Mouse (Mus musculus) thymus, adult 2 months (tissue): ENCODE data around the gene Habp2. TPM values are rescaled to one million over a fixed set of nuclear protein-coding genes. Genes with fewer than 3 reads are reported as not detected.

Experiments
- DNase-seq: peaks from one replicate; pipeline ENCODE4 v3.0.0; 2021
- H3K27ac ChIP-seq: fragments of 200-500 bp; 2 replicates; pipeline ENCODE4 v1.5.1; 2012; ENCODE audit warnings: low read length, control low read depth; ENCODE audit not compliant: control insufficient read depth, insufficient read depth
- H3K27me3 ChIP-seq: fragments of 200-500 bp; 2 replicates; pipeline ENCODE4 v1.6.1; 2012; ENCODE audit warnings: mild to moderate bottlenecking, low read length, moderate library complexity, mixed read lengths; ENCODE audit not compliant: control insufficient read depth, insufficient read depth
- H3K36me3 ChIP-seq: fragments of 200-500 bp; 2 replicates; pipeline ENCODE4 v1.6.1; 2012; ENCODE audit warnings: mild to moderate bottlenecking, low read length, moderate library complexity; ENCODE audit not compliant: control insufficient read depth, insufficient read depth
- H3K4me1 ChIP-seq: fragments of 200-500 bp; replicated peaks from 2 replicates; pipeline ENCODE4 v1.6.1; 2012; ENCODE audit warnings: low read length; ENCODE audit not compliant: control insufficient read depth, insufficient read depth
- H3K4me3 ChIP-seq: fragments of 200-500 bp; 2 replicates; pipeline ENCODE4 v1.5.1; 2012; ENCODE audit warnings: mild to moderate bottlenecking, low read length, control low read depth, moderate library complexity; ENCODE audit not compliant: control insufficient read depth, insufficient read depth
- CTCF ChIP-seq: fragments of 200-500 bp; IDR thresholded peaks from 2 replicates; pipeline ENCODE4 v1.5.1; 2012; ENCODE audit warnings: mild to moderate bottlenecking, control low read depth, low read length, moderate library complexity, borderline replicate concordance; ENCODE audit not compliant: control insufficient read depth, poor library complexity, insufficient read depth; ENCODE audit errors: extremely low read depth
- POLR2A ChIP-seq: fragments of 200-500 bp; IDR thresholded peaks from 2 replicates; pipeline ENCODE4 v1.6.1; 2012; ENCODE audit warnings: mild to moderate bottlenecking, low read length, control low read depth, moderate library complexity; ENCODE audit not compliant: control insufficient read depth, poor library complexity, insufficient read depth; ENCODE audit errors: extremely low read depth
- WGBS: fragments of 180-500 bp; shearing (Covaris S2); methylation state at CpG from one replicate; pipeline ENCODE4 v1.1.7; 2018; 5-methylcytosine and 5-hydroxymethylcytosine counted together
- polyA plus RNA-seq: library from polyadenylated mRNA; depleted of rRNA; stranded (reverse); fragments of >200 nt; gene quantifications from 2 replicates; pipeline ENCODE4 v1.2.3, GENCODE M21; 2012

Habp2 gene
- polyA plus RNA-seq, 1 experiment, result 0.15 TPM

DNA sequence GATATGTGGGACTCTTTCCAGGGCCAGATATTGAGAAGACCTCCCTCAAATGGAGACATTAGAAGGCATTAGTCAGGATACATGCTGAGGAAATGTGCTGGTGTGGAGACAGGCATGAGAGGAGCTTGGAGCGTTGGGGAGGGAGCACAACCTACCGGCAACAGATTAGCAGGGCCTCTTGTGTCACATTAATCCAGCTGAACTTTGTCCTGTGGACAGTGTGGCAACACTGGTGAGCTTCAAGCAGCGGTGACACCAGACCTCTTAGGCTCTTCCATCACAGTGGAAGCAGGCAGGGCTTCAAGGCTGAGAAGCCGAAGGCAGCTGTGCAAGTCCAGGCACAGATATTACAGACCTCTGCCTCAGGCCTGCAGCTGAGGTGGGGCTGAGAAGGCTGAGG is 9.0 kb upstream of the Habp2 start:
- DNase-seq, result no peak
- no peaks in the 10 kb centered on the region for H3K36me3 ChIP-seq
- WGBS, result 92% methylated on average over 4 of the region's 4 CpGs
- no peaks in the 10 kb centered on the region for H3K4me1 ChIP-seq
- no peak overlapping the region for H3K27ac ChIP-seq
- TF ChIP-seq POLR2A (no peak), CTCF (no peak)
- no peak overlapping the region for H3K4me3 ChIP-seq
- H3K27me3 ChIP-seq, result no peaks in the 10 kb centered on the region

DNA sequence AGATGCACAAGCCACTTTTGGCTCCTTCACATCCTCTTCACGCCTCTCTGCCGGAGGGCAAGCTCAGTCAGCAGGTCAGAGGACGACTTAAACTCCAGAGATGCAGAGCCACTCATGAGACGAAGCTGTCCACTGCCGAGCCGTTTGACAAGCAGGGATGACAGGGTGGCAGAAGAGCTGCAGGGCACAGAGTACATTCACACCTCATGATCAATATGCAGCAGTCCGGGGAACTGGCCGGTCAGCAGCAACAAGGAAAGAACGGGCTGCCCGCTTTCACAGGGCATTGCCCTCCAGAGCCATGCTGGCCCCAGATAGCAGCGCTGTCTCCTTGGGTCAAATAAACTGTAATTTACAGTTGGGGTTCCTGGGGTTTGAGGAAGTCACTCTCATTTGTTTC is 8.6 kb upstream of the Habp2 start:
- Histone ChIP-seq H3K4me3 (no peak overlapping the region), H3K27me3 (no peaks in the 10 kb centered on the region), H3K27ac (no peak overlapping the region), H3K4me1 (no peaks in the 10 kb centered on the region), H3K36me3 (no peaks in the 10 kb centered on the region)
- no peak for DNase-seq
- TF ChIP-seq POLR2A (no peak), CTCF (no peak)
- WGBS, result 91% methylated on average over 11 of the region's 11 CpGs

DNA sequence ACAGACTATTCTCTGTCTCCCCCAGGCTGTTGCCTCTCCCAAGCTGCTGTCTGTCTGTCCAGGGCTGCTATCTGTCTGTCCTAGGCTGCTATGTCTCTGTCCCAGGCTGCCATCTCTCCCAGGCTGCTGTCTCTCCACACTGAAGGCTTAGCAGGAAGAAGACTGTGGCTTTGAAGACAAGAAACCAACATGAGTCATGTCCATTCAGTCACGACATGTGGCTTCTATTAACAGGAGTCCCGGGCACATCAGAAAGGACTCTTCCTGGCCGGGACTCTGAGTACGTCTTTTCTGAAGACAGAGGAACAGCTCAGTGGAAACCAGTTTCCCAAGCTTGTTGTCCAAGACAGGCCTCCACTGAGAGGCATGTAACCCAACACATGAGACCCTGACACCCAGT is 1.7 kb upstream of the Habp2 start:
- H3K27me3 ChIP-seq, result no peaks in the 10 kb centered on the region
- no peak for DNase-seq
- WGBS, result 63% methylated on average over 4 of the region's 4 CpGs
- H3K4me3 ChIP-seq, result no peak overlapping the region
- no peak overlapping the region for H3K27ac ChIP-seq
- TF ChIP-seq CTCF, result no peak
- TF ChIP-seq POLR2A, result no peak
- H3K4me1 ChIP-seq, result no peaks in the 10 kb centered on the region
- H3K36me3 ChIP-seq, result no peaks in the 10 kb centered on the region

DNA sequence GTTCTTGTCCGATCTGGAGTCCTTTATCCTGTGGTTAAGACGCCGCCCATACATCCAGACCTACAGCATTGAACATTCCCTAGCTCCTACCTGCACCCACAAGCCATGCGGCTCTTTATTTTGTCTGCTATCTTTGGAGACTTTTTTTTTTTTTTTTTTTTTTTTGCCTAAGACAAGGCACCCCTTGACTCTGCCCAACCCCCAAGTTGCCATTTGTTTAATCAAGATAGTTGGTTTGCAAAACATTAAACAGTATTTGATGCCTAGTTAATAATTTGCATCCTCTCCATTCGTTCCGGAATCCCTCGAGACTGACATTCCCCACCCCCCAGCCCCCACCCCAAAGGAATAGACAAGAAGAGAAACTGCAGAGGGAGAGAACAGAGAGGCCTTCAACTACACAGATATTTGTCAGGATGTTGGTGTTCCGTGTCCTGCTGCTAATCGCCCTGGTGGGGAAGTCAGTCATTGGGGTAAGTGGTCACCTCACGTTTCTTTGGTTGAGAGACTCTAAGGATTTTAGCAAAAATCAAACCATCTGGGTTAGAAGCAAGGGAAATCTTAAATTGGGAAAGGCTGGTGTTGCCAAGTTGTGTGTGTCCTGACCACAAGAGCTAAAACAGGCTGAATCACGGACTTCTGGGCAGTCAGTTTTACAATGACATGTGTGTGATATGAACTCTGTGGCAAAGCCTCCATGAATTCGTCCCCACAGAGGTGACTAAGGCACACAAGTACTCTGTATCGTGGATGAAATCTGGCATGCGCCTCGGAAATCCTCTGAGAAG is 837 bp downstream of the Habp2 start:
- Histone ChIP-seq H3K4me1 (no peaks in the 10 kb centered on the region), H3K27ac (no peak overlapping the region), H3K36me3 (no peaks in the 10 kb centered on the region), H3K4me3 (no peak overlapping the region), H3K27me3 (no peaks in the 10 kb centered on the region)
- DNase-seq, result no peak
- no peak for TF ChIP-seq CTCF
- TF ChIP-seq POLR2A, result no peak
- WGBS, result 95% methylated on average over 15 of the region's 15 CpGs

DNA sequence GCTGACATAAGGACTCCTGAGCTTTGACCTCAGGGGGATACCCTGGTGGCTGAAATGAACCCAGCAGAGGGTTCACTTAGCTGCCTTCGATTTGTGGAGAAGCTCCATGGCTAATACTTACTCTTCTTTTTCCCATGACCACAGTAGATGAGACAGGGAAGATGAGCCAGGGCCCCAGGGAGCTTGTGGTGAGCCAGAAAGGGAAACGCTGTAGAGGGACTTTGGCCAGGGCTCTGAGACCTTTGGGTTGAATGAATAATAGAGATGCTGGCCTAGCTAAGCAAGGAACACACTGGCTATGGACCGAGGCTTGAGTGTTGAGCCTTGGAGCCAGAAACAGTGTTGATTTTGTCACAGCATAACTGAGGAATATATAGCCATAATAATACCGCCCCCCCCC is 1.5 kb downstream of the Habp2 start:
- Histone ChIP-seq H3K4me1 (no peaks in the 10 kb centered on the region), H3K27me3 (no peaks in the 10 kb centered on the region), H3K4me3 (no peak overlapping the region), H3K36me3 (no peaks in the 10 kb centered on the region), H3K27ac (no peak overlapping the region)
- WGBS, result 85% methylated on average over 4 of the region's 4 CpGs
- no peak for TF ChIP-seq POLR2A
- no peak for DNase-seq

DNA sequence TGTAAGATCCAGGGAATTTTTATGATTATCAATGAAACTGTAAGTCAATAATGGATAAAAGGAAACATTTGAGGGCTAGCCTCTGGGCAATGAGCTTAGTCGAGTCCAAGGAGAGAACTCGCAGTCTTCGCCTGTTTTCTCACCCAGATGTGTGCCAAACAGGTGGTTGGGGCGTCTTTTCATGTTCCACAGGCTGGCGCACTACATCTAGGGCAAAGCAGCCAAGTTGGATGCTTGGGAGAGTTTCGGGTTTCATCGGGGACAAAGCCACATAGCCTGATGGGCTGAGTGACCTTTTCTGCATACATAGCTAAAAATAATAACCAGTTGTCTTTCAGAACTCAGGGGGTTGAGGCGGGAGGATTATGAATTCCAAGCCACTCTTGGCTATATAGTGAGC is 2.7 kb downstream of the Habp2 start:
- 95% methylated on average over 8 of the region's 8 CpGs for WGBS
- DNase-seq, result no peak
- TF ChIP-seq POLR2A (no peak), CTCF (no peak)
- Histone ChIP-seq H3K27ac (no peak overlapping the region), H3K4me3 (no peak overlapping the region), H3K36me3 (no peaks in the 10 kb centered on the region), H3K27me3 (no peaks in the 10 kb centered on the region), H3K4me1 (no peaks in the 10 kb centered on the region)

DNA sequence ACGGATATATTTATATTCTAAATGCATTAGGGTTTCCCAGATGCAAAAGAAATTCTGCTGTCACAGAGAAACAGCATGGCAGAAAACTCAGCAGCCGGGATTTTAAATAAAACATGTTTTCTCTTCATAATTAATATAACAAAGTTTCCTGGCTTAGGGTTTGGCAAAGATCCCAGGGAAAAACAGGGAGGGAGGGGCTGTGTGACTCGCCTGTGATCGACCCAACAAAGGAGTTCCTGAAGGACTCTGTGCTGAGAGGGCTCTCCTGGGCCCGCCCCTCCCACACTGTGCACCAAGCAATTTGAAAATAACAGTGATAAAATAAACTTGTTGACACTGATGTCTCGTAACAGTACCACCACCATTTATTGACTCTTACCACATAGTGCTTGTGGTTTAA is 5.0 kb downstream of the Habp2 start:
- Histone ChIP-seq H3K27ac (no peak overlapping the region), H3K27me3 (no peaks in the 10 kb centered on the region), H3K4me3 (no peak overlapping the region), H3K4me1 (no peaks in the 10 kb centered on the region), H3K36me3 (no peaks in the 10 kb centered on the region)
- no peak for TF ChIP-seq CTCF
- TF ChIP-seq POLR2A, result no peak
- DNase-seq, result no peak
- WGBS, result 64% methylated on average over 6 of the region's 6 CpGs
